Mouse (Mus musculus) left cerebral cortex, postnatal 36 days (tissue): Measurements from ENCODE around the gene Mllt11. TPM values are rescaled to one million over a fixed set of nuclear protein-coding genes. Genes with fewer than 3 reads are reported as not detected.
A peak's percentile ranks its signal among the peaks of the same experiment; 100 is the strongest.

ENCODE experiments used
- DNase-seq, 2 experiments: peaks; one replicate each; pipeline ENCODE4 v3.0.0; 2021 to 2022; ENCODE audit warnings: low spot score in 2 of 2, mixed read lengths in 1 of 2
- intact Hi-C: fragments of 180-260 bp; cut with DNase I; formaldehyde crosslinking; loops from one replicate; pipeline ENCODE4 v1.15.1; 2025
- total RNA-seq, 2 experiments: library from RNA; stranded (reverse); gene quantifications; 2 replicates each; pipeline ENCODE4 v1.2.3; 2021

Mllt11 gene
- total RNA-seq, 2 experiments from 2014 or later, result 292 to 336 TPM

DNA sequence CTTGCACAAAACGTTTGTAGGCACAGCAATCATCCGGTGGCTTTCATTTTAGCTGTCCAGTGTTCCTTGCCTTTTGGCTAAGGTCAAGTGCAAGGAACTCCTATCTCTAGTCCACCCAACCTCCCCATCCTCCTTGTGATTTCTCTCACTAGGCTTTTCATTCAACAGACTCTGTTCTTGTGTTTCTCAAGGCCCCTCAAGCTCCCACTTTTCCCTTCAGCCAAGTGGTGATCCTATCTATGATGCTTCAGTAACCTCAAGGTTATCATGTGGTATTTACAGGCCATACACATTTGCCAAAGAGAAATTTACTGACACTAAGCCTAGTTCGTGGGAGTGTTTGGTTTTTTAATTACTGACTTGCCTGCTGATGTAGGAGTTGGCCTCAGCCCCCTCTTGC is 52.1 kb downstream of the Mllt11 start:
- intact Hi-C loops, result no loop called here
- no peak for DNase-seq

DNA sequence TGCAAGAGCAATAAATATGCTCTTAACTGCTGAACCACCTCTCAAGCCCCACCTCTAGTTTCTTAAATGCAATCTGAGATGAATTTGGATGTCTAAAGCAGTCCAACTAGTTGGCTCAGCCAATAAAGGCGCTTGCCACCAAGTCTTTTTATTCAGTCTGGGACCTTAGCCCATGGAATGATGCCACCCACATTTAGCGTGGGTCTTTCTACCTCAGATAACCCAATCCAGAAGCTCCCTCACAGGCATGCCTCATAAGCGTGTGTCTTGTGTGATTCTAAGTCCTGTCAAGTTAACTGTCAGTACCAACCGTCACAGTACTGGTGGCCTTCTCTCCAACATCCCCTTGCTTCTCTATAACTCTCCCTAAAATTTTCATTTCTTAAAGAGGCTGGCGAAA is 53.0 kb downstream of the Mllt11 start:
- intact Hi-C loops, result no loop called here
- peak in 1 of 2 experiments; percentile 24 for DNase-seq

DNA sequence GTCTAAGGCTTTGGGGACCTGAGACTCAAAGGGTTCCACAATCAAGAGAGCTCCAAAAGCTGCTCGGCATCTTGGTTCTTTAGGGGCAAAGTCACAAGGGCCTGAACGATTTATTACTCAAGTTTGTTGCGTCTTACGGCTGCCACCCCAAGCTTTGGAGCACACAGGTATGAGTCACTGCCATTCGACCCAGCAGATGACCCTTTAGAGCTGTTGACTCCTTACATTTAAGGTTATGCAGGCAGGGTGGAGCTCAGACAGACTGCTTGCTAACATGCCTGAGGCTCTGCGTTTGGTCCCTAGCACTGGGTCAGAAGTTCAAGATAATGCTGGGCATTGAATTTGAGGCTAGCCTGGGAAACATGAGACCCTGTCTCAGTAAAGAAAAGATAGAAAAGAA is 54.4 kb downstream of the Mllt11 start:
- DNase-seq, result no peak
- intact Hi-C loops, result no loop called here

DNA sequence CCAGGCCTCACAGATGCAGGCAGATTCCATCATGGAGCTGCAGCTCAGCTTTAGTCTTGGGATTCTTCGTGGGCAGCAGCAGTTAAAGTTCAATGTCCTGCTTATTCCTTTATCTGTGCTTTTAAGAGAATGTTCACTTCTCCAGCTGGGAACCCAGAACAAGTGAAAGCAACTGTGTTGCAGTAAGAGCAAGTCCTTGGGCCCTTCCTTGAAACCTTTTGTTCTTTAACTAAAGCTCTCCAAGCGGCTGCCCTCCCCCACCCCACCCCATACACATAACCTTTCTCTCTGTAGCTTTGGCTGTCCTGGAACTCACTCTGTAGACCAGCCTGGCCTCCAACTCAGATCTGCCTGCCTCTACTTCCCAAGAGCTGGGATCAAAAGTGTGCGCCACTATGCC is 55.5 kb downstream of the Mllt11 start:
- no peak for DNase-seq
- intact Hi-C loops, result no loop called here

DNA sequence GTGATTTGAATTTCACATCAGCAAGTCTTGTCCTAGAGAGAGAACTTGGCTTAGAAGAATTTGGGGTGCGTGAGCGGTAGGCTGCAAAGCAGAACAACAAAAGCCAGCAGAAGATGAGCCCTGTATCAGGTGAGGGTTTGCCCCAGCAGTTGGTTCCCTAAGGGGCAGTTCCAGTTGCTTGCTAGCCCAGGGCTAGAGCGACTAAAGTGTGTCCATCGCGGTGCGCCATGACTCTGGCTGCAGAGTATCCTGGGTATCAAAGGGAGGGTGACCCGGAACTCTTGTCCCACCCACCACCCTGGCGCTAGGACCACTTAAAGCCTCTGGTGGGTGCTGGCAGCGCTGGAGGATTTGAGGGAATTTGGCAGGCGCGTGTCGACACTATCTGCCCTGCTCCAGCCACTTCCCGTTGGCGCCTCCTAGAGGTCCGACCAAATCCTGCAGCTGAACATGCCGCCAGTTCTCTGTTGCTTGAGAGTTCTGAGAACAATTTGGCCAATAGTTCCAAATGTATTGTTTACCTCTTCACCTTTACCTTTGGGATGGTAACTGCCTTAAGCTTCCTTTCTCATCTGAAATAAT is 57.9 kb downstream of the Mllt11 start:
- intact Hi-C loops, result no loop called here
- peak; percentile 66 to 71 for DNase-seq

DNA sequence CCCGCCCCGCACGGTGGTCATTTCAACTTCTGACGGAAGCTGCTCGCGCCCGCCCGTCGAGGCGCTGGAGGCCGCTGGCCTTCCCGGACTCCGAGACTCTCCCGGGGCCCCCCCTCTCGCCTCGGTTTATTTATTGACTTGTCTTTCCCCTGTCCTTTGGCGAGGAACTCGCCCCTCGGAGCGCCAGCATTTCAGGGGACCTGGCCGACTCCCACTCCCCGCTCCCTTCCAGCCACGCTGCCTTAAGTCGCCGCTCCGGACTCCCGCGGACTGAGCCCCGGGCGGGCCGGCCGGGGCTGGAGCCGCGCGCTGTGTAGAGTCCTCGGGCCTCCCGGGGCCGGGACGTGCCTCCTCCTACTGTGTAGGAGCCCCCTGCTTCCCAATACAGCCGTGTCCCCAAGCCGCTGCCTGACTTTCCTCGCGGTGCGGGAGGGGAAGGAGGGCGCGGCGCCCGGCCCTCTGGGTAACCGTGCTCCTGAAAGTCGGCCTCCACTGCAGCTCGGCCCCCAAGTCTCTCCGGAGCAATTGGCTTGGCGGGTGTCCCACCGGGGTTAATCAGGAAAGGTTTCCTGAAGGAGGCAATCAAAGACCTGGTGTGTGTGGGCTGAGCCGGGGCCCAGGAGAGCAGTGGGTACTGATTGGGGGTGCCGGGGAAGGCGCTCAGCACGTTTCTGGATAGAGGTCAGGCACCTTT is 58.6 kb downstream of the Mllt11 start:
- intact Hi-C loops, result no loop called here
- DNase-seq, result no peak

DNA sequence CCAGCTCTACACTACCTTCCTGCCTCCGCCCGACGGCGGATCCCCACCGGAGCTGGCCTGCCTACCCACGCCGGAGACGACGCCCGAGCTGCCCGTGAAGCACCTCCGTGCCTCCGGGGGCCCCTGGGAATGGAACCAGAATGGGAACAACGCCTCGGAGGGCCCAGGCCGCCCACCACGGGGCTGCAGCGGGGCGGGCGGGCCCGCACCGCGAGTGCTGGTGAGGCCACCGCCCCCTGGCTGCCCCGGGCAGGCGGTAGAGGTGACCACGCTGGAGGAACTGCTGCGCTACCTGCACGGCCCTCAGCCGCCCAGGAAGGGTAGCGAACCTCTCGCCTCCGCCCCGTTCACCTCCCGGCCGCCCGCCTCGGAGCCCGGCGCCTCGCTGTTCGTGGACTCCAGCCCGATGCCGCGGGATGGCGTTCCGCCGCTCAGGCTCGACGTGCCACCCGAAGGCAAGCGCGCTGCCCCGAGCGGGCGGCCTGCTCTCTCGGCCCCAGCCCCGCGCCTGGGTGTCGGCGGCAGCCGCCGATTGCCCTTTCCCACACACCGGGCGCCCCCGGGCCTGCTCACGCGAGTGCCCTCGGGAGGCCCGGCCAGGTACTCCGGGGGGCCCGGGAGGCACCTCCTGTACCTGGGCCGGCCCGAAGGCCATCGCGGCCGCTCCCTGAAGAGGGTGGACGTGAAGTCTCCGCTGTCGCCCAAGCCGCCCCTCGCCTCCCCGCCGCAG is 59.3 kb downstream of the Mllt11 start:
- intact Hi-C loops, result no loop called here
- no peak for DNase-seq

DNA sequence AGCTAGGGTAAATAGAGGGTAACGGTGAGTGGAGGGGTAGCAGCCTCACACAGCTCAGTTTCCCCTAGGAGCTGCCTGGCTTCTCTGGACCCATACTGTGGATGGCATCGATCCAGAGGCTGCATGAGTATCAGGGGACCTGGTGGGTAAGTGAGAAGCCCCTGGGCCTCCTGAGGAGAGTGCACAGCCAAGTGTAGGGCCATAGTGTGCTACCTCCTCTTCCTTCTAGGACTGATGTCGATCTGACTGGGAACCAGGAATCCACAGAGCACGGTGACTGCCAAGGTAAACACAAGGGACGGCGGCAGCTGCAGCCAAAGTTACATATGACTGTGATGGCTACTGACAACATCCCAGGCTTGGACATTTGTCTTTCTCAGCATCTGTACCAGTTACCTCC is 60.9 kb downstream of the Mllt11 start:
- DNase-seq, result no peak
- intact Hi-C loops, result no loop called here

DNA sequence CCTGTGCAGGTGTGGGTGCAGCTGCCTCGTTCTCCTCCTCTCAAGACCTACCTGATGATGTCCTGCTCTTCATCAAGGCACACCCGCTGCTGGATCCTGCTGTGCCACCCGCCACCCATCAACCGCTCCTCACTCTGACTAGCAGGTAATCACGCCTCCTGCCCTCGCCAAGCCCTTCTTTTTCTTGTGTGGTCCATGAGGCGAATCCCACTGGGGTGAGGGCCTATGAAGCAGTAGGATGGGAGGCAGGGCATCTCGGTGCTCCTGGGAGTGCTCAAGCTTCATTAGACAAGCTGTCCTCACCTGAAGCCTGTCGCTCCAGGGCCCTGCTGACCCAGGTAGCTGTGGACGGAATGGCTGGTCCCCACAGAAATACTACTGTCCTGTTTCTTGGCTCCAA is 62.0 kb downstream of the Mllt11 start:
- intact Hi-C loops, result no loop called here

More for the DNA sequence above, 62.0 kb downstream of the Mllt11 start:
- DNase-seq, result no peak

Other genes starting within 250 kb of the Mllt11 start
- gene Zfp687, start 216.7 kb downstream of the Mllt11 start, total RNA-seq, result 10 to 100 TPM; 24.0 to 26.1 TPM
- 100 to 1,000 TPM; 143 to 149 TPM for gene Psmd4, start 189.6 kb downstream of the Mllt11 start, total RNA-seq
- 10 to 100 TPM; 51.7 to 56.3 TPM for gene Pip5k1a, start 125.2 kb downstream of the Mllt11 start, total RNA-seq
- gene Vps72, start 121.1 kb downstream of the Mllt11 start, total RNA-seq, result 10 to 100 TPM; 39.7 to 46.7 TPM
- under 1 TPM in 1 of 2 experiments, not detected in 1; 0.88 TPM for gene Tmod4, start 107.7 kb downstream of the Mllt11 start, total RNA-seq
- gene Scnm1, start 98.2 kb downstream of the Mllt11 start, total RNA-seq, result 10 to 100 TPM; 46.1 to 46.4 TPM
- 10 to 100 TPM; 16.3 to 18.4 TPM for gene Lysmd1, start 98.1 kb downstream of the Mllt11 start, total RNA-seq
- gene Tnfaip8l2, start 89.8 kb downstream of the Mllt11 start, total RNA-seq, result 1 to 10 TPM; 2.5 TPM
- gene Sema6c, start 71.7 kb downstream of the Mllt11 start, total RNA-seq, result 10 to 100 TPM; 20.2 to 21.0 TPM
- 10 to 100 TPM in 1 of 2 experiments, 1 to 10 TPM in 1; 6.3 to 13.4 TPM for gene Gabpb2, start 14.3 kb downstream of the Mllt11 start, total RNA-seq
- 10 to 100 TPM; 64.4 to 68.0 TPM for gene Cdc42se1, start 3.4 kb downstream of the Mllt11 start, total RNA-seq
- gene Gm128, start 9.4 kb upstream of the Mllt11 start, total RNA-seq, result under 1 TPM; 0.20 to 0.27 TPM
- gene Bnipl, start 19.0 kb upstream of the Mllt11 start, total RNA-seq, result under 1 TPM; 0.39 to 0.86 TPM
- gene Mindy1, start 49.2 kb upstream of the Mllt11 start, total RNA-seq, result 10 to 100 TPM; 21.6 to 22.9 TPM
- gene Prune1, start 49.9 kb upstream of the Mllt11 start, total RNA-seq, result 10 to 100 TPM; 24.9 to 27.0 TPM
- gene Anxa9, start 75.0 kb upstream of the Mllt11 start, total RNA-seq, result 1 to 10 TPM; 1.1 TPM
- gene Cers2, start 82.6 kb upstream of the Mllt11 start, total RNA-seq, result 10 to 100 TPM; 49.2 to 53.5 TPM
- 10 to 100 TPM; 29.4 to 40.0 TPM for gene Setdb1, start 125.0 kb upstream of the Mllt11 start, total RNA-seq
- gene 4930558C23Rik, start 170.7 kb upstream of the Mllt11 start, total RNA-seq, result not detected
- 10 to 100 TPM; 27.4 to 46.1 TPM for gene Arnt, start 202.2 kb upstream of the Mllt11 start, total RNA-seq